Mouse (Mus musculus) myocyte (in vitro differentiated cells): ENCODE data around the gene Rnf144a. TPM values are rescaled to one million over a fixed set of nuclear protein-coding genes. Genes with fewer than 3 reads are reported as not detected.

Source experiments
- H3K27me3 ChIP-seq: one replicate; pipeline ENCODE4 v1.6.1; 2011; ENCODE audit not compliant: control insufficient read depth, insufficient read depth, insufficient read length
- H3K36me3 ChIP-seq: one replicate; pipeline ENCODE4 v1.6.1; 2011; ENCODE audit not compliant: control insufficient read depth, insufficient read depth
- H3K4me2 ChIP-seq: one replicate; pipeline ENCODE4 v1.6.1; 2011; ENCODE audit warnings: low read depth, control low read depth
- H3K4me3 ChIP-seq: one replicate; pipeline ENCODE4 v1.5.1; 2011; ENCODE audit warnings: mild to moderate bottlenecking, control low read depth, moderate library complexity
- H3K79me2 ChIP-seq: one replicate; pipeline ENCODE4 v1.6.1; 2011; ENCODE audit not compliant: control insufficient read depth, insufficient read depth
- H3ac ChIP-seq: one replicate; pipeline ENCODE4 v1.6.1; 2011; ENCODE audit not compliant: control insufficient read depth, insufficient read length
- CEBPB ChIP-seq: IDR thresholded peaks from 2 replicates; pipeline ENCODE4 v1.6.1; 2011; ENCODE audit warnings: mild to moderate bottlenecking, moderate library complexity; ENCODE audit not compliant: poor library complexity, insufficient read depth, severe bottlenecking
- E2F4 ChIP-seq: IDR thresholded peaks from one replicate; pipeline ENCODE4 v1.6.1; 2011; ENCODE audit warnings: mild to moderate bottlenecking, control low read depth, moderate library complexity; ENCODE audit not compliant: insufficient read depth
- MAX ChIP-seq: IDR thresholded peaks from one replicate; pipeline ENCODE4 v1.6.1; 2011; ENCODE audit warnings: low read depth, mild to moderate bottlenecking, control low read depth
- MYOD1 ChIP-seq, 3 experiments: IDR thresholded peaks; one replicate each; pipeline ENCODE4 v1.6.1; 2011; ENCODE audit warnings: control low read depth in 2 of 3, low read depth in 2 of 3, mild to moderate bottlenecking in 2 of 3, moderate library complexity in 1 of 3; ENCODE audit not compliant: insufficient read length in 2 of 3, control insufficient read depth in 1 of 3
- MYOG ChIP-seq, 3 experiments: IDR thresholded peaks; one replicate each; pipeline ENCODE4 v1.6.1; 2011; ENCODE audit warnings: control low read depth in 2 of 3, low read depth in 2 of 3, mild to moderate bottlenecking in 2 of 3; ENCODE audit not compliant: insufficient read length in 2 of 3, control insufficient read depth in 1 of 3, insufficient read depth in 1 of 3
- POLR2A ChIP-seq: IDR thresholded peaks from one replicate; pipeline ENCODE4 v1.6.1; 2011; ENCODE audit warnings: low read depth, mild to moderate bottlenecking, control low read depth, moderate library complexity; ENCODE audit not compliant: insufficient read length
- POLR2AphosphoS2 ChIP-seq: IDR thresholded peaks from one replicate; pipeline ENCODE4 v1.6.1; 2011; ENCODE audit warnings: low read depth, control low read depth; ENCODE audit not compliant: insufficient read length
- REST ChIP-seq: IDR thresholded peaks from one replicate; pipeline ENCODE4 v1.6.1; 2011; ENCODE audit warnings: mild to moderate bottlenecking, control low read depth, moderate library complexity; ENCODE audit not compliant: insufficient read depth, insufficient read length
- SRF ChIP-seq: IDR thresholded peaks from one replicate; pipeline ENCODE4 v1.6.1; 2011; ENCODE audit warnings: low read depth; ENCODE audit not compliant: control insufficient read depth, insufficient read length
- TCF12 ChIP-seq: IDR thresholded peaks from one replicate; pipeline ENCODE4 v1.6.1; 2011; ENCODE audit warnings: mild to moderate bottlenecking, control low read depth; ENCODE audit not compliant: poor library complexity, insufficient read depth, severe bottlenecking
- TCF3 ChIP-seq: IDR thresholded peaks from one replicate; pipeline ENCODE4 v1.6.1; 2011; ENCODE audit warnings: low read depth, control low read depth; ENCODE audit not compliant: insufficient read length
- USF1 ChIP-seq: IDR thresholded peaks from one replicate; pipeline ENCODE4 v1.6.1; 2011; ENCODE audit warnings: low read depth, mild to moderate bottlenecking, control low read depth, moderate library complexity
- polyA plus RNA-seq: library from polyadenylated mRNA; unstranded; fragments of >200 nt; fragmentation: generic; extraction: Trizol; gene quantifications from one replicate; pipeline ENCODE4 v1.2.1, GENCODE M21; 2012; ENCODE audit warnings: missing spikeins

Gene Rnf144a
- polyA plus RNA-seq, 1 experiment, result not detected

GRCm38 (mm10) chr12:26416636-26417295, 1.7 kb upstream of the Rnf144a start:
- Histone ChIP-seq H3K4me2 (no peak overlapping the region), H3K79me2 (no peaks in the 10 kb centered on the region), H3ac (no peak overlapping the region), H3K36me3 (no peaks in the 10 kb centered on the region), H3K4me3 (no peak overlapping the region), H3K27me3 (no peaks in the 10 kb centered on the region)
- TF ChIP-seq REST, result no peak
- TF ChIP-seq SRF, result no peak
- TF ChIP-seq MYOD1 (IDR thresholded peaks at IDR 0.05; ENCODE audit: control insufficient read depth in 1 of 3, insufficient read length in 2 of 3, low read depth in 2 of 3), result no peak
- no peak for TF ChIP-seq TCF12
- TF ChIP-seq E2F4, result no peak
- no peak for TF ChIP-seq CEBPB
- TF ChIP-seq POLR2AphosphoS2, result no peak
- no peak for TF ChIP-seq MYOG (IDR thresholded peaks at IDR 0.05; ENCODE audit: control insufficient read depth in 1 of 3, insufficient read depth in 1 of 3, insufficient read length in 2 of 3, low read depth in 2 of 3)
- TF ChIP-seq POLR2A, result no peak
- TF ChIP-seq TCF3, result no peak
- TF ChIP-seq USF1, result no peak
- no peak for TF ChIP-seq MAX

GRCm38 (mm10) chr12:26414451-26415103, 477 bp downstream of the Rnf144a start:
- H3ac ChIP-seq, result no peak overlapping the region
- TF ChIP-seq MAX (no peak), SRF (no peak), POLR2AphosphoS2 (no peak), TCF3 (no peak), TCF12 (no peak), MYOD1 (IDR thresholded peaks at IDR 0.05; ENCODE audit: control insufficient read depth in 1 of 3, insufficient read length in 2 of 3, low read depth in 2 of 3) (no peak), MYOG (IDR thresholded peaks at IDR 0.05; ENCODE audit: control insufficient read depth in 1 of 3, insufficient read depth in 1 of 3, insufficient read length in 2 of 3, low read depth in 2 of 3) (no peak), E2F4 (no peak), REST (no peak), POLR2A (no peak), USF1 (no peak), CEBPB (no peak)

GRCm38 (mm10) chr12:26413961-26414411, 1.1 kb downstream of the Rnf144a start:
- Histone ChIP-seq H3K79me2 (no peaks in the 10 kb centered on the region), H3ac (no peak overlapping the region), H3K27me3 (no peaks in the 10 kb centered on the region), H3K4me2 (no peak overlapping the region), H3K4me3 (no peak overlapping the region), H3K36me3 (no peaks in the 10 kb centered on the region)
- TF ChIP-seq MAX (no peak), MYOD1 (IDR thresholded peaks at IDR 0.05; ENCODE audit: control insufficient read depth in 1 of 3, insufficient read length in 2 of 3, low read depth in 2 of 3) (no peak), E2F4 (no peak), MYOG (IDR thresholded peaks at IDR 0.05; ENCODE audit: control insufficient read depth in 1 of 3, insufficient read depth in 1 of 3, insufficient read length in 2 of 3, low read depth in 2 of 3) (no peak), TCF3 (no peak), POLR2AphosphoS2 (no peak), SRF (no peak), POLR2A (no peak), TCF12 (no peak), REST (no peak), CEBPB (no peak), USF1 (no peak)

More at GRCm38 (mm10) chr12:26414451-26415103, 477 bp downstream of the Rnf144a start:
- Histone ChIP-seq H3K4me2 (no peak overlapping the region), H3K79me2 (no peaks in the 10 kb centered on the region), H3K27me3 (no peaks in the 10 kb centered on the region), H3K36me3 (no peaks in the 10 kb centered on the region), H3K4me3 (no peak overlapping the region)

GRCm38 (mm10) chr12:26412802-26413201, 2.3 kb downstream of the Rnf144a start:
- H3ac ChIP-seq, result no peak overlapping the region
- TF ChIP-seq CEBPB, result no peak
- TF ChIP-seq TCF3, result no peak
- TF ChIP-seq POLR2A, result no peak
- no peak for TF ChIP-seq TCF12
- no peak for TF ChIP-seq MYOD1 (IDR thresholded peaks at IDR 0.05; ENCODE audit: control insufficient read depth in 1 of 3, insufficient read length in 2 of 3, low read depth in 2 of 3)
- no peaks in the 10 kb centered on the region for H3K27me3 ChIP-seq
- no peaks in the 10 kb centered on the region for H3K79me2 ChIP-seq
- no peak overlapping the region for H3K4me2 ChIP-seq
- no peaks in the 10 kb centered on the region for H3K36me3 ChIP-seq
- H3K4me3 ChIP-seq, result no peak overlapping the region
